Mouse (Mus musculus) frontal cortex, postnatal 25 days (tissue): Measurements from ENCODE around the gene Gm49711.

ENCODE experiments used
- DNase-seq, 2 experiments: peaks; one replicate each; pipeline ENCODE4 v3.0.0; 2022; ENCODE audit warnings: low spot score in 2 of 2

Gene Gm49711

DNA sequence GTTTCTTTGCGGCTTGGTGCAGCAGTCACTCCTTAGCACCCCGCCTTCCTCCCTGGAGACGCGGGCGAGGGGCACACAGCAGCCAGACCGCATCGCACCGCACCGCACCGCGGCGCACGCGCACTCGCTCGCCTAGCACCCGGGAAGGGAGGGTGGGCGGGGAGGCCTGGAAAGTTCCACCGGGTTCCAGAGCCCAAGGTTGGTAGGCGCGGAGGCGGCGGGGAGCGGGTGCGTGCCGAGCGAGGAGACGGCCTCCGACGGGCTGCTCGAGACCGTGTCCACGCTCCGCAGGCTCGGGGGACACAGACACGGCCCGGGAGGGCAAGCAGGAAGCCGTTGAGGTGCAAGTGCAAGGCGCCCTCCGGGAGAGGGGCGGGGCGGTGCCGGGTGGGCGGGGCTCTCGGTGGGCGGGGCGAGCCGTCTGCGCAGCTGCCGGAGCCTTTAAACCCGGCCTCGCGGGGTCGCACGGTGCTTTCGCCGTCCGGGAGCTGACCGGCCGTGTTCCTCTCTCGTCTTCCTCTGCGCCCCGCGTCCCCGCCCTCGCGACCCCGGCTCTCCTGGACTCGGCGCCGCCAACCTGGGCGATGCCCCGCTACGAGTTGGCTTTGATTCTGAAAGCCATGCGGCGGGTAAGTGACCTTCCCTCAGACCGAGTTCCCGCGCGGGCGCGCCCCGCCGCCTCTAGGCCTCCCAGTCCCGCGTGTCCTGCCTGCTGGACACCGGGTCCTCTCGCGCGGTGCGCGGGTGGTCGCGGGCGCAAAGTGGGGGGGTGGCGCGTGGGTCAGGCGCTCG lies at the start of gene Gm49711, which contains the start of the genes Mrps6 and Slc5a3:
Gm49711 (plus strand) TSS at position 465 of the 792 bp plus-strand sequence.
Mrps6 (plus strand) TSS at position 419 of the 792 bp plus-strand sequence.
Slc5a3 (plus strand) TSS at position 471 of the 792 bp plus-strand sequence.
- peak; percentile 77 to 79 for DNase-seq

DNA sequence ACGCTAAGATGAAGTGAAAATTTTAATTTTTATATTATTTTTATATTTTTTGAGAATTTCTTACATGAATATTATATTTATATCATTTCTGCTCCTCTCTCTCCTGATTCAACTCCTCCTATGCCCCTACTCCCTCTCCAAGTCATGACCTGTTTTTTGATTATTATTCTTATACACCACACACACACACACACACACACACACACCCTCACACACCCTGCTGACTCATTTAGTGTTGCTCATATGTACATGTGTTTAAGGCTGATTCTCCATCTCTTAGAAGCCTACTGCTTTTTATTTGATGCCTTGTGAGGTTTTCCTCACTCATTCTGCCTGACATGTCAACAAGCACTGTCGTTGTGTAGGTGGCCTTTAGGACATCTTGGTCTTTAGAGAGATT lies 48.5 kb upstream of the Gm49711 start:
- DNase-seq, result no peak

DNA sequence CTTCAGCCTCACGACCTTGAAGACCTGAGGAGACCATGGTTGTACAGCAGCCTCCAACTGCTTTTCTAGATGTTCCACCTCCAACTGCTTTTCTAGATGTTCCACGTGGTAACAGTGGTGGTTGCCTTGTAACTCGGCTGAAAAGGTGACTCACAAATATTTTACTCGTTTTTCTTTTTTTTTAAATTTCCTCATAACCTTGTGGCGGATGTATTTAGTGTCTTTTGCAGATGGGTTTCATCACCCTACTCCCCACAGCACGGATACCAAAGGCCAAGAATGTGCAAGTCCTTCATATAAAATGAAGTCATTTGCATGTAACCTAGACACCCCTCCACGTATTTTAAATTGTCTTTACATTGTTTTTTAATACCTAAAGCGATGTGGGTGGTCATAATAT lies 41.3 kb upstream of the Gm49711 start:
- no peak for DNase-seq

DNA sequence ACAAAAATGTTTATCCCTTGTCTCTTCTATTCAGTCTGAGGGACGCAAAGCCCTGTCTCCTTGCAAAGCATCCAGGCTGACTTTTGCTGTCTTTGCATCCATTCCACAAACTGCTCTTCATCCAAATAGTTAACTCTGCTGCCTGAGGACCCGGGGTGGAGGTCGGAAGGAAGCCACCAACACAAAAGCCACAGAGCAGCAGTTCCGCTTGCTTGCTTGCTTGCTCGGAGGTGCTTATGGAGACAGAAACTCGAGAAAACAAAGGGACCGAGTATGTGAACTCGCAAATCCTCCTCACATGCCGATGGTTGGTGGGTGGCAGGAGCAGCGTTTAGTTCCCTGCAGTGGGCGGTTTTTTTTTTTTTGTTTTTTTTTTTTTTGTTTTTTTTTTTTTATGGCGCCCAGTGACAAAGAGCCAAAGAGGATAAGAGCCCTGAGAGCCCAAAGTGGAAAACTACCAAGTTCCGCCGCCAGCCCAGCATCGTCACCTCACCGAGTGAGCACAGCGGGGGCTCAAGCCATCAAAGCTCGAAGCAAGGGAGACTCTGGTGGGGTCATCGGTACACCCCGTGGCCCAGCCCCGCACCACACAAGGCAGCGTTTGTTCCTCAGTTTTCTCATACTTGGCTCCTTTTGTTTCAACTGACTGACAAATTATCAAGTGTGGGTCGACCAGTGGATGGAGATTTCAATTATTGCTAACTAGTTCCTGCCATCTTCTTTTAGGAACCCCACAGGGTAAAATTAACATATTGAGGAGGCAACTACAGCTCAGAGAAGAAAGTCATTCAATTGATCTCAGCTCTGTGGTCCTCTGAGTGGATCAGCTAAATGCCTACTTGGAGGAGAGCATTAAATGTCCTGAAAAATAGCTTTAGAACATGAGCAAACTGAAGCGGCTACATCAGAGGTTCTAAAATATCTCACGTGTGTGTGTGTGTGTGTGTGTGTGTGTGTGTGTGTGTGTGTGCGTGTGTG lies 38.7 kb upstream of the Gm49711 start:
- DNase-seq, result no peak

DNA sequence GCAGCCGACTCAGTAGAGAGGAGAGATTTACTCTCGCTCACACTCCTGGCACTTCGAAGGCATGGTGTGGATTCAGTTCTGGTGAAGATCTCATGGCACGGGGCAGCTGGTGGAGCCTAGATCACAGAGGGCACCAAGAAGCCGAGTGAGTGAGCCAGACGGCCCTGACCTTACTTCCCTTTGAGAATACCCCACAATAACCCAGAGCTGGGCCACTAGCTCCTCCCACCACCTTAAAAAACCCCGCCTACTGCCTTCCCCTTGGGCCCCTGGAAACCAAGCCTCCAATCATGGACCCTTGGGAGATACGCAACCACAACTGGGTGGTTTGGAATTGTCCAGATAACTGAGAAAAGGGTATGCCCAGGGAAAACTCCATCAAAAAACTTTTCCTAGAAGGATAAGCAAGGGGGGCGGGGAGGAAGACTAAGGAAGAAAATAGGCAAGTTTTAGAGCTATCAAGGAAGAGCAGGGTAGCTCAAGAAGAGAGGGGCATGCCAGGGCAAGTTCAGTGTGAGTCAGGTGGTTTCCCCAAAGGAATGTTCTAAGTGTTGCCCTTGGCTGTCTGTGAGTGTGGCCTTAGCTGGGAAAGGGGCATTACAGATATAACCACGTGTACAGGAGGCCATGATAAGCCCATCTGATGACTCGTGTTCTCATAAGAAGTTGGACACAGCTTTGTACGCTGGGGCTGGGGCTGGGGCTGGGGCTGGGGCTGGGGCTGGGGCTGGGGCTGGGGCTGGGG lies 36.3 kb upstream of the Gm49711 start:
- no peak for DNase-seq

DNA sequence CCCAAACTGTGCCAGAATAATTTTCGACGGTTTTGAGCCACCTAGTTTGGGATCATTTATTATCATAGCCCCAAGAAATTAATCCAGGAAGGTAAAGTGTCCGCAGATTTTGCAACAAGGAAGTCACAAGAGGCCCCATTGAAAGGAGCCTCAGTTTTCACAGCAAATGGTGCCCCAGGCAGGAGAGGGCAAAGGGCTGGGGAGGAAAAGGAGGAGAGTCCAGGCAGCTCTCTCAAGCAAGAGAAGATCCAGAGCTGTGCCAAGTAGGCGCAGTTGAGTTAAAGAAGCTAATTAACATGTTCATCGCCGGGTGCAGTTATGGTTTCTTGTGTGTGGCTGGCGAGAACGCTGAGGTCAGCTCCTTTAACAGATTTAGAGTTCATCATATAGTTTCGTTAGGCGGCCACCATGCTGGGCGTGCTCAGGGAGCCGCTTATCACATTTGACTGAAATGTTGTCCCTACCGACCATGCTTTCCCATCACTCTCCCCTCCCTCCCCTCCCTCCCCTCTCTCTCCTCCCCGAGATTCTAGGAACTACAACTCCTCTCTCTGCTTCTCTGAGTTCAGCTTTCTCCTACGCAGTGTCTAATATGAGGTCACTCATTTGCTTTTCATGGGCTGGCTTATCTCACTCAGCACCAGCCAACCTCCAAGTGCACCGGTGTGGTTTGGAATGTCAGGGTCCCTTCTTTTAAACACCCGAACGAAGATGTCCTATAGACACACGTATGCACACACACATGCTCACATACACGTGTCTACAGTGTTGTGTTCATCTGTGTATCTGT lies 35.4 kb upstream of the Gm49711 start:
- DNase-seq, result no peak

DNA sequence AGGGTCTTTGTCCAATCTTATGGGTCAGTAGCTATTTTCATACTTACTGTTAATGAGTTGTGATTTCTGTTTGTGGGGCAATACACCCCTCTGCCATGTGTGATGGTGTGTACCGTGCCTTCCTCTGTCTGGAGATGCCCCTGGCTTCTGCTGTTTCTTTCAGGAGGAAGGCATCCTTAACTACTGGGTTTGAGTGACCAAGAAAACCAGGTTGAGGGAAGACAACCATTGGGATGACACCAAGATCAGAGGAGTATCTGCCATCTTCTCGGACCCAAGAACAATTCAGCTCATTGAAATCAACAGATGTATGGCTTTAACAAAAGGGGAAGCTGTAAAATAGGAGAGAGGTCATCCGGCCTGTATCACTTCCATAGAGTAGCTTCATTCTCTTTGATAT lies 24.8 kb upstream of the Gm49711 start:
- DNase-seq, result no peak

DNA sequence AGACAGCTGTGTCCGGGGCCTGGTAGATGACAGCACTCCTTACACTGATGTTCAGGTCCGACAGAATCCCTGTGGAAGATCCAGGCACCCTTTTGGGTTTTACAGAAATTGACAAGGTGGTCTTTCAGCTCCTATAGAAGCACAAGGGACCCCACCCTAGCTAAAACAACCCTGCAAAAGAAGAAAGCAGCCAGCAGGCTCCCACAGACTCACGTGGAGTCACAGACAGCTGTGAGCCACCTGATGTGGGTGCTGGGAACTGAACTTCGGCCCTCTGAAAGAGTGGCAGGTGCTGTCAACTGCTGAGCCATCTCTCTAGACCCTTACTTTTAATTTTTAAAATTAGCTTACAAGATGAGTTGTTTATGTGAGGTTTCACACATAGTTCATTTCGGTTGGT lies 23.4 kb upstream of the Gm49711 start:
- DNase-seq, result no peak

DNA sequence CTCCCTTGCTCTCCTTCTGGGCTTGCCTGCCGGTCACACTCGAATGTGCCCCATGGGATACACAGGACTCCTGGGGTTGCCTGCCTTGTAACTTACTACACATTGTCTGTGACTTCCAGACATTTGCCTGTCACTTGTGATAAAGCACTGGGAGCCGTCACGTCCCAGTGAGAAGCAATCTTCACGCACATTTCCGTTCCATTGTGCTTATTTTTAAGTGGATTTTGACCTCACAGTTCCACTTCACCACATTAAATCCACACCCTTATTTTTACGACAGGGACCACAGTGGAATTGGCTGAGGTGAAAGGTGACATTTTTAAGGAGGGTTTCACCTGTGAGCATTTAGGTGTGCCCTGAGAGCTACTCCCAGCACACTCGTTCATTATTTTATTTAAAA lies 21.4 kb upstream of the Gm49711 start:
- no peak for DNase-seq

DNA sequence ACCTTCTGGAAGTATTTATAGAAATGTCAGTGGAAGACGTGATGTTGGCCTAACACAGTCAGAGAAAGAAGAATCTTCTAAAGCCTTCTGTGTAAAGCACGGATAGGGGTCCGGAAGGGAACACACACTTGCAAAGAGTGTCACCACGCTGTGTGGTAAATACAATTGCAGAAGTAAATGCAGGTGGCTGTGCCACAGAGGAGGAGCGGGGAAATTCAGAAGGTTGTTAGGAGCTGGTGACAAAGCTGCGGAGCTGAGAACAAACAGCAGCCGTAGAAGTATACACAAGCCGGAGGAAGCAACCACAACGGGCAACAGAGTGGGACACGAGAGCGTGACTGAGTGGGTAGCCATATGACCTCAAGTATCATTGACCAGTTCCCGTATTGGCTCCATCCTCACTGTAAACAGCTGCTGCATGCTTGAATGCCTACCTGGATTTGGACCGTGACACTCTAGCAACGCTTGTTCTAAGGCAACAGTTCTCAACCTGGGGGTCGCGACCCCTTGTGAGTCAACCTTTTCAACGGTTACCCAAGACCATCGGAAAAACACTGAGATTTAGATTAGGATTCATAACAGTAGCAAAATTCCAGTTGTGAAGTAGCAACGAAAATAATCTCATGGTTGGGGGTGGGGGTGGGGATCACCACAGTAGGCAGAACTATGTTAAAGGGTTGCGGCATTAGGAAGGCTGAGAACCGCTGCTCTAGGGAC lies 20.1 kb upstream of the Gm49711 start:
- DNase-seq, result no peak

DNA sequence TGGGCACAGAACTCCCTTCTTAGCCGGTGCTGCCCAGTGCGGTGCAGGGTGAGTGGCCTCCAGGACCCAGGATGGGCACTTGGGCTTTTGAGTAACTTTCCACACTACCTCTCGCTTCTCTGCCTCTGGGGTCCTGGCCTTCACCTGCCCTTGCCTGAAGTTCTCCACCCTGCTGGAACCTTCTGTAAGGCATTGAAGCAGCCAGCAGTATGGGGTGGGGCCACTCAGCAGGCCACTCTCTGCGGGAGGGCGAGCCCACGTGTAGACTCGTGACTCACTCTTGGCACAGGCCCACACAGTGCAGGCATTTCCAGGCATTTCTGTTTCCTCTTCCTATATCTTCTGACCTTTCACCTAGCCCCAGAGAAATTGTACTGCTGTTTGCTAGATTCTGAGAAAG lies 18.7 kb upstream of the Gm49711 start:
- no peak for DNase-seq

DNA sequence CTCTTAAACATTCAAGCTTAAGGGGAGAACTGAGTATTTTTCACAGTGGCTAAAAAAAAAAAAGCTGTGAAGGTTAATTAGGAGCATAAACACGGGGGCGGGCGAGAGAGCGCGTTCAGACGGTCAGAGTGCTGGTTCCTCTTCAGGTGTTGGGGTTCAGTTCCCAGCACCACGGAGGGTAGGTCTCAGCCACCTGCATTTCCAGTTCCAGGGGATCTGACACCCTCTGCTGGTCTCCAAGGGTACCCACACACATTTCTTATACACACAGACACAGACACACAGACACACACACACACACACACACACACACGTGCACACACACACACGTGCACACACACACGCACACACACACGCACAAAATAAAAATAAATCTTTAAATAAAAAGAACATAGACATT lies 18.1 kb upstream of the Gm49711 start:
- no peak for DNase-seq

DNA sequence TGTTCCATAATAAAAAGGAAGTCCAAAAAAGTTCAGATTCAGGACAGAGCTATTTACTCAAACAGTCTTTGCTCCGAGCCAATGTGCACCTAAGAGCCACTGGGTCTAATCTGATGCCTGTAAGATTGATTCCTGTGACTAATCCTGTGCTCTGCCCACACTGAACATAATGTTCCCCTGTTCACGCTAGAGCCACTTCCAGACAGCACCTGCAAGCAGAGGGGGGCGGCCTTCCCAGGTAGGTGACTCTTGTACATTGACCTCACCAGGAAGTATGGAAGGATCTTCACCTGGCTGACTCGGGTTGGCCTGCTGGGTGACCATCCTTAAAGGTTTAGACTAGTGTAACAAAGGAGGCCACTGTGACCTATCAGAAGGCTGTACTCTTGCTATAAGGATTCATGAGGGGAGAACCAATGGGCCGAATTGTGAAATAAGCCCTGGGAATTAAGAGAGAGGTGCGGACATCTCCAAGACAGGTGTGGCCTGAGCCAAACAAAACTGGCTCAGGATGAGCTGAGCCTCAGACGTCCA lies 6.3 kb upstream of the Gm49711 start:
- DNase-seq, result no peak

DNA sequence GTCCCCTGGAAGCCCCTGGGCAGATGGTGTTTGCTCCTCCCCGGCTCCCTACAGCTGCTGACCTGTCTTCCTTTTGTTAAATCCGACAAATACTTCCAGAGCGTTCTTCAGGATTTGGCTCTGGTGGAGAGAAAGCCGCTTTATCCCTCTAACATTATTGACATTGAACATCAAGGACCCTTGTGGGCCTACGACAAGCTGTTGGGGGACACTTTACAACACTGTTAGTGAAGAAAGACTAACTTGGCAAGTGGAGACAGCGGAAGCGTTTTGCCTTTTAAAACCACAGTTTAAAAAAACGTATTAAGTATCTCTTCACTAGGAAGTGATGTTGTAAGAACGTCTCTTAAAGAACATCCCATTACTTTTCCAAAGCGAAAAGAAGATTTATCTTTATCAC lies 5.5 kb upstream of the Gm49711 start:
- DNase-seq, result no peak

DNA sequence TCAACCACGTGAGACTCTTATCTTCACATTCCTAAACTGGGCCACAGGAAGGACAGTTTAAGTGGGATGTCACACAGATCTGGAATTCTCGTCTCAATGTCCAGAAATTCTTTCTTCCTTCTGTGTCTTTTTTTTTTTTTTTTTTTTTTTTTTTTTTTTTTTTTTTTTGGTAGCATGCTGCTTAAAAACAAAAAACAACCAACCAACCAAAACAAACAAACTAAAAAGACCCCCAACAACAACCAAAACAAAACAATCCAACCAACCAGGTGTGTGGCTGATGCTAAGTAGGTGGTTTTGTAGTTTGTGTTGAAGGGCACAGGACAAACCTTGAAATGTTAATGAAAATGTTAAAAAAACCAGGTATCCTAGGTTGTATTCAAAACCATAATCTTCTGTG lies 1.4 kb upstream of the Gm49711 start:
- DNase-seq, result no peak

DNA sequence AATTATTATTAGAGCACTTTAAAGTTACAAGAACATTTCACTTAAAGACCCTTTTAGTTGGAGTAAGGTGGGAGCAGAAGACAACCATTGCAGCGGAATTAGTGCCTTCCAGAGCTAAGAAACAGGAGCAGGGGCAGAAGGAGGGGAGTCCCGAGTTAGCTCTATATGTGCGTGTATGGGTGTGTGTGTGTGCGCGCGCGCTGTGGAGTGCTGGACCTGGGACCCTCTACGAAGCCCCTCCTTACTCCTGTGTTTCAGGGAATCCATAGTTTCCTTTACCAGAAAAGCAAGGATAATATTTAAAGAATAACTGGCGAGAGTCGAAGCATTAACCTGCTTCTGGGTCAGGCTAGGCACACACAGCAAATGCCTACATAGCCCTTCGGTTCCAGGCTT lies 662 bp upstream of the Gm49711 start:
- DNase-seq, result no peak

DNA sequence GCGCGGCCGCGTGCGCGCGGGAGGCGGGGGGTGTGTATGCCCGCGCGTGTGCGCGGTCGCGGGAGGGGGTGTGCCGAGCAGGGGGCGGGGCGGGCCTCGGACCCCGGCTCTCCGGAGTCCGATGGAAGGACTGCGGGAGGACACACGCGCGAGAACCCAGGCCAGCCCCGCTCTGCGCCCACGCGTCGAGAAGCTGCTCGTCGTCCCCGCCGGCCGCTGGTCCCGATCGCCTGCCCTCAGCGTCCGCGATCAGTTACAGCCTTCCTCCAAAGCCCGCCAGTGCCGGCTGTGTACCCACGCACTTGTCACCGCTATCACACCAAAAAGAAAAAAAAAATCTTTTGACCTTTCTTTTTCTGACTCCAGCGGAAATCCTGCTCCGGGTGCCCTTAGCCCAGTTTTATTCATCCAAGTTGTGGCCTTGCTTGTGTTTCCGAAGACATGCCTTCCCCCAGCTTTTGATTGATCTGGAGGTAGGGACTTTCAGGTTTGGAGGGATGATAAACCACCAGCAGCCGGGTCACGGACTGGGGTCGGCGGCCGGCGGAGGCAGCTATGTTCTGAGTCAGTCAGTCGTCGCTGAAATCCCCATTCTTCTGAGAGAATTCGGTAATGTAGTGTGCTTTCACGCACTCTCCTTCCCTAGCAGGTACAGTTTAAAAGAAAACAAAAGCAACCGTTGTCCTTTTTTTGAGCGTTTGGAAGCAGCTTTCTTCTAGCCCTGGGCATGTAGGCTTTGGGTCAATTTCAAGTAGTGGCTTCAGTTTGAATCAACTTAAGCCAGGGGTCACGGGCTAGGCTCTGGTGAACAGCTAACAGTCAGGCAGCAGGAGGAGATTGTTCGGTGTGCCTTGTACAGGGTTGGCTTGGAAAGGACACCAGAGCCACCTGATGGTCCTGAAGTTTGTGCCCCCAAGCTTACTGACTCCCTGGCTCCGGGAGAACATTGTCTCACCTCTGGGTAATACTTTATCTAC lies 816 bp downstream of the Gm49711 start:
- DNase-seq, result no peak

DNA sequence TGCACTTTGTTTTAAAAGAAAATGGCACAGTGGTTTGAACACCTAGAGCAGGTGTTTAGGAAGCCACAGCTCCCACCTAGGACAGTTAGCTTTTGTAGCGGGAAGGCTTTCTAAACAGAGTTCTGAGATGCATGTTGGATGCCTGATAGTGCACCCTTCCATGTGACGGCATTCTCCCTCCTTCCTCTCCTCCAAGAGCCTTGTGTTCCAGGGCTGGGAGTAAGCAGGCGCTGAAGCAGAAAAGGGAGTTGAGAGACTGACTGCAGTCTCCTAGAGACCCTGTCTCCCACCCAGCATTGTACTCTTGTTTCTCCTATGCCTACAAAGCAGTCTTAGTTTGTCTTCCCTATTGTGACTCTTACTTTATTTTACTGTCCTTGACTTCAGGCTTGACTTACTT lies 2.1 kb downstream of the Gm49711 start:
- DNase-seq, result no peak

DNA sequence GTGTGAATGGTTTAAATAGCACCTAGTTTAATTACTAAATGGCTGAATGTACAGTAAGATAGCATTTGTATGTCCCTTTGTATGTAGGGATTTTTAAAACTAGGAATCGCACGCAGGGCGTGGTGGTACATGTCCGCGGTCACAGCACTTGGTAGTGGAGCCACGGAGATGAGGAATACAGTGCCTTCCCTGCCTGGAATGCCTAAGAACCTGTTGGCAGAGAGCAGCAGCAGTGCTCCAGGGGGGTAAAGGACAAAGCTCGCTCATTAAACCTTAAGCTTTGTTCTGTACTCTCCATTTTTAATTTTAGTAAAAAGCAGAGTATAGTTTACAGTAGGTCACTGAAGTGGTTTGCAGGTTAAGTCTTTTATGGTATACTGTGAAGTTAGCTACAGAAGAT lies 3.5 kb downstream of the Gm49711 start:
- no peak for DNase-seq
